Mouse (Mus musculus): ENCODE measurements around the gene E2f1.
A peak's percentile ranks its signal among the peaks of the same experiment; 100 is the strongest.

E2f1 gene

DNA sequence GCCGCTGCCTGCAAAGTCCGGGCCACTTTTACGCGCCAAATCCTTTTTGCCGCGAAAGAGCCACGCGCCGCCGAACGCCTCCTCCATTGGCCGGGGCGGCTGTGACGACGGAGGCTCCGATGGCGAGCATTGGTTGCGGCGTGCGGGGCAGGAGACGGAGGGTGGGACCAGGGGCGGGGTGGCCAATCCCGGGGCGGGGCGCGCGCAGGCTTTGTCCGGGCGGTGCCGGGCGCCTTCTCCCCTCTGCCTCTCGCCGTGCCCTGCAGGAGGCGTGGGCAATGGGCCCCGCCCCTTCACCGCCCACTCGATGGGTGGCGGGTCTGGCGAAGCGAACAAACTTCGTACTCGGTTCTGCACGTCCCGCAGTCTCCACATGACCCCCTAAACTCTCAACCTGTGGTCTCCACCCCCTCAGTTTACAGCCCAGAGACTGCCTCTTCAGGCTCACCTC, at the start of gene E2f1:
Gene E2f1 (minus strand): TSS at position 57 of the 451 bp plus-strand sequence.
- peak; percentile 98 for DNase-seq

DNA sequence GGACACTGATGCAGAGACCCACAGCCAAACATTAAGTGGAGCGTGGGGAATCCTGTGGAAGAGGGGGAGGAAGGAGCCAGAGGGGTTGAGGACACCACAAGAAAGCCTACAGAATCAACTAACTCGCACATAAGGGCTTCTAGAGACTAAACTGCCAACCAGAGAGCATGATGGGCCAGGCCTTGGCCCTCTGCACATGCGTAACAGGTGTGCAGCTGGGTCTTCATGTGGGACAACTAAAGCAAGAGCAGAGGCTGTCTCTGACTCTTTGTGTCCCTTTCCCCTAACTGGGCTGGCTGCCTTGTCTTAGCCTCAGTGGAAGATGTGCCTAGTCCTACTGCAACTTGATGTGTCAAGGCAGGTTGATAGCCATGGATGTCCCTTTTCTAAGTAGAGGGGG, 47.4 kb upstream of the E2f1 start:
- DNase-seq: peak; percentile 69

DNA sequence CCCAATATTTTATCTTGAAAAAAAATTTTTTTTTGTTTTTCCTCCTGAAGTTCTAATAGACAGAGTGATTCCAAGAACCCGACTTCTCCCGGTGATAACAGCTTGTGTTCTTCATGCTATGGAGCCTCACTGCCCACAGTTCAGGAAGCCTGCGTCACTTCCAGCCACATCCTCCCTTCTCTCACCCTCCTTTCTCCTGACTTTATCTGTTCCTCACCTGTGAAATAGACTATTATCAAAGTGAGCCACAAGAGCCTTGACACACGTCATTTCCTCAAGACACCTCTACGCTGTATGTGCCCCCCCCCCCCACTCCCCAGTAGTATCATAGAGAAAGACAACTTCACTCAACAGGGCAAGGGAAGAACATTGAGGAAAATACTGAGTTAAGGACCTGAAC, 46.0 kb upstream of the E2f1 start:
- no peak for DNase-seq

DNA sequence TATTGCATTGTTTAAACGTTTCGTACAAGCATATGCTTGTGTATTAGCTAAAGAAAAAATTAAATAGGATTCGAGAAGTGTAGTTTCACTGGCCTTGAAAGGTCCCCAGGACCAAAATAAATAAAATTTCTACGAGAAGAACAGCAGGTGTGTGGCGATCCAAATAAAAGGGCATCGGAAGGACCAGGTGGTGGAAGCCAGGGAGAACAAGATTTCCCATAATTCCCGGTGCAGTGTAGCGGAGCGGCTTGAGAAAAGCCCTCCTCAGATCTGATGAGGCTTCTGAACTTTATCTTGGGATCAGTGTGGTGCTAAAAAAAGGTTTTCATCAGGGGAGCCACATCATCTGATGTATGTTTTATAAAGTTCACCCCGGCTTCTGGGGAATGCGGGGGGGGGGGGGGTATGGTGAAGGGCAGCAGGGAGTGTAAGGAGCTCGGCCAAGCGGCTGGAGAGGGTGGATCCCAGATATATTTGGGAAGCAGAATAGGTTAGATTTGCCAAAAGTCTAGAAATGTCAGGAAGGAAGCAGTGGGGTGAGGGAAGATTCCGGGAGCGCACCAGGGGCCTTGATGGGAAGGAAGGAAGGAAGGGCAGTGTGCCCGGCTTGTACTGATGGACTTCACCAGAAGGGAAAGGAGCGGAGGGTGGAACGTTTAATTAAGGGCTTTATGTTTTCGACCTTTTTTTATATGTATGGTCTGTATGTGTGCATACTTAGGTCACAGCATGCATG, 45.3 kb upstream of the E2f1 start:
- no peak for DNase-seq

DNA sequence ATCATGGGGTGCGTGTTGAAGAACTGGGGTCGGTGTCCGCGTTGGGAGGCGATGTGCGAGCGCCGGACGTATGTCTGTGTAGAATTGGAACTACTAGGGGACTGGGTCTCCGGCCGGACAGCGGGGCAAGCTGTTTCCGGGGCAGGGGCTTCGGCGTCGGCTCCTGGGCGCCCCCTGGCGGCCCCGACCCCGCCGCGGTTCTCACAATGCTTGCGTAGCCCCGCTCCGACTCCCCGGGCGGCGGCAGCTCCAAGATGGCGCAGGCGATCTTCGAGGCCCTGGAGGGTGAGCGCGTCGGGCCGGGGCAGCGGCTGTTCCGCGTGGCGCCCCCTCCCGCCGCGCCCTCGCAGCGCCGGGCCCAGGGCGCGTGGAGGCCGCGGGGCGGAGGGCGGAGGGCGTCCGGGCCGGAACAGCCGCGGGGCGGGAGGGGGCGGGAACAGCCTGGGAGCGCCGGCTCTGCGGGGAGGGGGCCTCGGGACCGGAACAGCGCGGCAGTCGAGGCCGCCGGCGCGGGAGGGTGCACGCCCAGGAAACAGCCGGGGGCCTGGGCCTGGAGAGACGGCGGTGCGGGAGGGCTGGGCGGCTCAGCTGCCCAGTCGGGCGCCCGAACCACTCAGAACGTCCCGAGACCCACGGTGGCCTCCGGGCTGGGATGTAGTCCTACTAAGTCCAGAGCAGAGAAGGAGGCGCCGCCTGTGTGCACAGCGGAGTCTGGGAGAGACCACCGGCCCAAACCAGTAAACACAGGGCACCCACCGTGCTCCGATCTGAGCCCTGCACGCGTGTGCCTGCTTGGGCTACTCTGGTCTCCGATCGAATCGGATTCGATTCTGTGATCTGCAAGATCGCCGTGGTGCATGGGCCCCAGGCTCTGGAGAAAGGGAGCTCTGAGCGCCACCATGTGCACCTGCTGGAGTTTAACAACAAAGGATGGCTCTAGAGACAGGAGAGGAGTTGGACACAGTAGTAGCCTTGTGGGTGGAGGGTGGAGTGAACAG, 43.7 kb upstream of the E2f1 start, which contains the start of the genes Zfp341 and 4930519P11Rik:
Gene Zfp341 (plus strand): TSS at position 180 of the 998 bp plus-strand sequence.
Gene 4930519P11Rik (minus strand): TSS at position 320 of the 998 bp plus-strand sequence.
- DNase-seq: peak; percentile 93

DNA sequence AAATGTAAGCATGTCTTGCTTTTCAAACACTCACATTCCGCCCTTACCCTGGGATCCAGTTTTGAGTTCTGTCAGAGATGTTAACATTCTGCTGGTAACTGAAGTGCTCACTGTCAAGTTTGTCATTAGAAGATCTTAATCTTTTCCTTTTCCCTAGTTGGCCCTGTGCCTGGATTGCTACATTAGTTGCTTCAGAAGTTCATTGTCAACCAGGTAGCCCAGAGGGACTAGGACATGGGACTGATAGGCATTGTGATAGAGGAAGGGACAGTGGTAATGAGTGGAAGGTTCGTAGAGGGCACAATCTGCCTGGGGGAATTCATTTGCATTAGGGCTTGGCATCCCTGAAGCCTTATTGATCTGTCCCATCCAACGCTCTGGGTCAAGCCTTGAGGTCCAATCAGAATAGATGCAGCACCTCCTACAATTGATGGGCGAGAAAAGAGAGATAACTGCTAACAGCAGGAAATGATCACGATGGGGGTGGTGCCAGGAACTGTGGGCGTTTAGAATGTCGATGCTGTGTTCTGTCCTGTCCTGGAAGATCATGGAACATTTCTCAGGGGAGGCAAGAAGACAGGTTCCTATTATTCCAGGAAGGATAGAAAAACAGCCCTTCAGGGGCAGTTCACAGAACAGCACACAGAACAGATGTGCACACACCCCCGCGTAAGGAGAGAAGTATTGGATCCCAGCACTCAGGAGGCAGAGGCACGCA, 39.5 kb upstream of the E2f1 start:
- DNase-seq: no peak

DNA sequence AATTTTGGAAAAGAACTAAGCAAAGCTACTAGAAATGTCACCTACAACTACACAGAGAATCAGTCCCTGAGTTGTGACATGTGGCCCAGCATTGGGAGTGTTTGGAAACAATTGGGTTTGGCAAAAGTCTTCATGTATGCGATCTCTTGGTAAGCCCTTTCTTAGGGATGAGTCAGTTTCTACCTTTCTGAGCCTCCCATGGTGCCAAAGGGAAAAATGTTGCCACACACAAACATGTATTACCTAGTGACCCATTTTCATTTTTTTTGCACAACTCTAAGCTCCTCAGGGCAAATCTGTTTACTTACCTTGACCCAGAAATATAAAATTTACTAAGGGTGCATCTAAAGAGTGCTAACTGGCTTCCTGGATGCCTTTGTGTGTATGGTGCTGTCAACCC, 37.3 kb upstream of the E2f1 start:
- DNase-seq: no peak

DNA sequence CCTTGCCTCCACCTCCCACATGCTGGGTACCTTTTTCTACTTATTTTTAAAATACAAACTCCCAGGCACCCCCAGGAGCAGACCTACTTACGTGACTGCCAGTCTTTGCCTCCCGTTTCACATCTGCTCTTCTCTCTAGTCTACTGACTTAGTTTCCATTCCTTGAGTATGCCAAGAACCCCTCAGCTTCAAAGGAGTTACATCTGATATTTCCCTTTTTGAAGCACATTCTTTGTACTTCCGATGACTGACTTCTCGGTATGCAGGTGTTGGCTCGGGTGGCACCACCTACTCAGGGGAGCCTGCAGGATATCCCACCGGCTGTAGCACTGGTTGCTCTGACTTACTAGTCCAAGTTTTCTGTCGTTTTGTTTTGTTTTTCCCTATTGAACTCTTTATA, 34.5 kb upstream of the E2f1 start:
- peak; percentile 62 for DNase-seq

DNA sequence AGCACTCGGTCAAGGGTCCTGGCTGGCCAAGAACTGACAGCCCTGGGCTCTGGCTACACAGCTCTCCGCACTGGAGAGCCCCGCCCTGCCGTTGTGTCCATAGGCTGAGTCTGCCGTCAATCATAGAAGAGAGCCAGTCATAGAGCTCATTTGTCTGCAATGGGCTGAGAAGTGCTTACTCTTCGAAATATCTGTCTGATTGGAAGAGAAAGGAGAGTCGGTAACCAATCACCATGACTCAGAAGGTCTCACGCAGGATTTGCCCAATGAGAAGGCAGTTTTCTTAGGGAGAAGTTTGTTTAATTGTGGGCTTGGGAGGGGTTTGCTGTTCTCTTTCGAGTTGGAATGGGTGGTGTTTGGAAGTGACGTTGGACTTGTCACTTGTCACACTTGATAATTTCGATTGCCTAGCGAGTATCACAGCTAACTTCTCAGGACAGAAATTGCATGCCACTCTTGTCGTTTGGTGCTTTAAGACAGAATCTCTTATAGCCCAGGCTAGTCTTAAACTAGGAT, 34.0 kb upstream of the E2f1 start, which contains the start of gene Pxmp4:
Gene Pxmp4 (minus strand): TSS at position 71 of the 516 bp plus-strand sequence.
- peak; percentile 98 for DNase-seq

DNA sequence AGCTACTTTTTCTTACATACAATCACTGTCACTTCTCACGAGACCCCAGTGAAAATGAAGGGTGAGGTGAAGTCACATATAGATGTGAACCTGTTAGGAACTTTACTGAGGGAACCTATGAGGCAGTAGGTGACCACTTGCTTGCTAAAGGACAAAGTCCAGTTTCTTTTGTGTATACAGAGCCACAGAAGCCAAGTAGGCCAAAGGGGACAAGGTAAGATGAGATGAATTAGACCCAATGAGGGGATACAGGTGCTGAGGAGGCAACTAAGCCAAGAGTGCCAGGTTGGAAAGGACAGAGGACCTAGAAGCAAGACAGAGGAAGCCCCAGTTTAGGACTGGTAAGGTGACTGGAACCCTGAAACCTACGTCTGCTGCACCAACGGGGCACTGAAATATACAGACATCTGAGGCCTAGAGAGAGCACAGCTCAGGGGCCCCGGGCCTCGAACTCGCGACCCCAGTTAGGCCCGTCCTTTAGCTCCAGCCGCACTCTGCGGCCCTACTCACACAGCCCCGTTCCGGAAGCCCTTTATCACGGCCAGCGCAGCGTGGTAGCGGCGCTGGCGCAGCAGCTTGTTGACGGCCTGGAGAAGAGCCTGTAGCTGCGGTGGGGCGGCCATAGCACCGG, 33.4 kb upstream of the E2f1 start:
- DNase-seq: no peak

DNA sequence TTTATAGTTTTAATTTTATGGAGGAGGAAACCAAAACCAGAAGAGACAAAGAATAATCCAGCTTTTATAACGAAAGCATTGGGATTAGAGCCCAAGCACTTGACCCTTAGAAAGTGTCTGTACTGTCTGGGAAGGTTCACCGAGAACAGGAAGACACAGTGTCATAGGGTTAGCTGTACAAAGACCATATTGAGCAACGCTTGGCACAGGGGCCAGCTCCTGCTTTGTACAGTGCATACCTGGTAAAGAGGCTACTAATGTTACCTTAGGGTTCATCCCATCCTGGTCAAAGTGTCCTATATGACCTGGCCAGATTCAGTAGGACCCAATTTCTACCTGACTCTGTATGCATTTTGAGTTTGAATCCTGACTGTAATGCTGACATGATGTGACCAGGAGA, 31.6 kb upstream of the E2f1 start:
- no peak for DNase-seq

DNA sequence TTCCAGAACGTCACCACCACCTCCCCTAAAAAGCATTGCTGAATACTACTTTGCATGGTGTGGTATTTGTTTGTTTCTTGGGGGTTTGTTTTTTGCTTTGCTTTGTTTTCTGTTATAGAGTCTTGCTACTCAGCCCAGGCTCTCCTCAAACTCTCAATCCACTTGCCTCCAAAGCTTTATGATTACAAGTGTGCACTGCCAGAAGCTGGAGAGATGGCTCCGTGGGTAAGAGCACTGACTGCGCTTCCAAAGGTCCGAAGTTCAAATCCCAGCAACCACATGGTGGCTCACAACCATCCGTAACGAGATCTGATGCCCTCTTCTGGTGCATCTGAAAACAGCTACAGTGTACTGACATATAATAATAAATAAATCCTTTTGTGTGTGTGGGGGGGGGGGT, 30.9 kb upstream of the E2f1 start:
- no peak for DNase-seq

DNA sequence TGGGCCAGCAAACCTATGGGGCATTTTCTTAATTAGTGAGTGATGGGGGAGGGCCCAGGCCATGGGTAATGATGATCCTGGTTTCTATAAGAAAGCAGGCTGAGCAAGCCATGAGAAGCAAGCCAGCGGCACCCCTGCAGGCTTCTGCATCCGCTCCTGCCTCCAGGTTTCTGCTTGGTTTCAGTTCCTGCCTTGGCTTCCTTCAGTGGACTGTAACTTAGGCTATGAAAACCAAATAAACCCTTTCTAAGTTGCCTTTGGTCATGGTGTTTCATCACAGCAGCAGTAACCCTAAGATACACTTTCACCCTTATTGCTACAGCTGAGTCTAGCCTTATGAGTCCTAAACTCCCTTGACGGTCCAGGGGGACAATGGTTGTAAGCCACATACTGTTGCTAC, 27.7 kb upstream of the E2f1 start:
- no peak for DNase-seq

DNA sequence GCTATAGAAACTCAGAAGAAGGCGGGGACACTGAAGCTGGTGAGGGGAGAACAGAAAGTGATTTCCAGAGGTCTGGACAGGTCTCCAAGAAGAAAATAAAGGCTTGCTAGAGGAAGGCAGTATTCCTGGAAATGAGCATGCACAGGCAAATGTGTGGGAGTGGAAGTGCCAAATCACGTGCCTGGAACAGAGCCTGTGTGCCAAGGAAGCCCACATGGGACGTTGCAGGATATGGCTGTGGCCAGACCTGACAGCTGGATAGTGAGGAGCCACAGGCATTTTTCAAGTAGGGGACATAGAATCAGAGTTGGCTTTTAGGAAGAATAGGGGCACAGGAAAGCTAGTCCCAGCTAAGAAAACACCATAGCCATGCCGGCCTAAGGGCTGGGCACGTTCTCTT, 26.1 kb upstream of the E2f1 start:
- DNase-seq: no peak

DNA sequence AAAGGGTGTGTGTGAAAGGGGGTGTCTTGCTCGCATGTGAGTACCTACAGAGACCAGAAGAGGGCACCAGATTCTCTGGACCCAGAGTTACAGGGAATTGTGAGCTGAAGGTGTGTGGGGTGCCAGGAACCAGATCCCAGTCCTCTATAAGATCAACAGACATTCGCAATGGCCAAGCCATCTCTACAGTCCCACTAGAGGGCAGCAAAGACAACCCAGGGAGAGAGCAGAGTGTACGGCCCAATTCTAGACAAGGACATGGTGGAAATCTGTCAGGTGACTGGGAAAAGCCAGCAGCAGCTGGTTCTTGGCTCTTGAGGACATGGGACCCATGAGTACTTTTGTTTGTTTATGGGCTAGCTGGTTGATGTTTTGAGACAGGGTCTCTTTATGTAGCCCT, 23.3 kb upstream of the E2f1 start:
- DNase-seq: peak; percentile 63

DNA sequence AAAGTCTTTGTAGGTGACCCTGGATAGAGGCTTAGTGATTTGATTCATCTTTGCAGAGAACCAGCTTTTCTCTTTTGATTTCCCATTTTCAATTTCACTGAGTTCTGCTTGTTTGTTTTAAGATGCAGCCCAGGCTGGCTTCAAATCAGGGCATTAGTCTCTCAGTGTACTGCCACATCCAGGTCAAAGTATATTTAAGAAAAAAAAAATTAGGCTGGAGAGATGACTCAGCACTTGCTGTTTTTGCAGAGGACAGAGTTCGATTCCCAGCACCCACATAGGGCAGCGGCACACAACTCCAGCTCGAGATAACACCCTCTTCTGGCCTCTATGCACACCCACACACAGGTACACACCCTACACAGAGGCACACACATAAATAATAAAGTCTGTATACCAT, 21.5 kb upstream of the E2f1 start:
- no peak for DNase-seq

DNA sequence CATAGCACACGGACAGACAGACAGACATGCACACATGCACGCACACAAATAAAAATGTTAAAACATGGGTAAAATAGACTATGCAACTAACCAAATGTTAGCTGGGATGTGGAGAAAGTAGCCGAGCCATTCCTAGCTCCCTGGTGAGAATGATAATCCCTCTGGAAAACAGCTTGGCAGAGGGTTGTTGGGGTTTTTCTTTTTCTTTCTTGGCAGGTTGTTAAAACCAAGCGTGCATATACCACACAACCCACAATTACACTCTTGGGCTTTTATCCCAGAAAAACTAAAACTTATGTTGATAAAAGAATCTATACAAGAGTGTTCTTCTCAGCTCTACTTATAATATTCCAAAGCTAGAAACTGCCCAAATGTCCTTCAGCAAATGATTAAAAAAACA, 19.4 kb upstream of the E2f1 start:
- DNase-seq: no peak

DNA sequence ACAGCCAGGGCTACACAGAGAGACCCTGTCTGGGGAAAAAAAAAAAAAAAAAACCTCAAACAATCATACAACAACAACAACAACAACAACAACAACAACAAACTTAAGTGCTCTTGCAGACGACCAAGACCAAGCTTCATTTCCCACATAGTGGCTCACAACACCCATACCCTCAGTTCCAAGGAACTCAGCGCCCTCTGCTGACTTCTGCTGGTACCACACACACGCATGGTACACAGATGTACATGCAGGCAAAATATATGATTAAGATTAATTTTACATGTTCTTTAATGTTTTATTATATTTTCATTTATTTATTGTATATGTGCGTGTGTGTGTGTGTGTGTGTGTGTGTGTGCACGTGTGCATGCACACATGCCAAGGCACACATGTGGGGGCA, 16.7 kb upstream of the E2f1 start:
- DNase-seq: peak; percentile 89

DNA sequence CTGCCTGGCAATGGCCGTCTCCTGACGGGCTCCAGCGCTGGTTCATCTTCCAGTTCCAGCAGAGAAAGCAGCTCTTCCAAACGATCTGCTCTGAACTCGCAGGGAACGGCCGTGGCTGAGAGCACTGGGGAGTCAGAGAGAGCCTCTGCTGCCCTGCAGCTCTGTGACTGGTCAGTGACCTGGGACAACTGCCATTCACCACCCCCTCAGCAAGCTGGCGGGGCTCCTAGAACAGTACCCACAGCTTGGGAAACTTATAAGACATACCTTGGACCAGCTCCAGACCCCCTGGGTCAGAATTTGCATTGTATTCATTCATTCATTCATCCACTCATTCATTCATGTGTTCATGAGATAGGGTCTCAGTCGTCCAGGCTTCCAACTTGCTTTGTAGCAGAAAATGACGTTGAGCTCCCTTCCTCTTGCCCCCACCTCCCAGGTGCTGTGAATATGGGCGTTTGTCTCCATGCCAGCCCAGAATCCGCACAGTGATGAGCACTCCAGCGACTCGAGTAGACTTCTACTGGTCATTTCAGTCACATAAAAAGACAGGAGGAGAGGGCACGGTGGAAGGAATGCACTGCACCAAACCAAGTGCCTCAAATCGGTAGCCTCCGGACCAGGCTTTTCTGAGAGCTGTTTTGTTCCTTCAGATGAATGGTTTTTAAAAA, 15.4 kb upstream of the E2f1 start:
- no peak for DNase-seq

DNA sequence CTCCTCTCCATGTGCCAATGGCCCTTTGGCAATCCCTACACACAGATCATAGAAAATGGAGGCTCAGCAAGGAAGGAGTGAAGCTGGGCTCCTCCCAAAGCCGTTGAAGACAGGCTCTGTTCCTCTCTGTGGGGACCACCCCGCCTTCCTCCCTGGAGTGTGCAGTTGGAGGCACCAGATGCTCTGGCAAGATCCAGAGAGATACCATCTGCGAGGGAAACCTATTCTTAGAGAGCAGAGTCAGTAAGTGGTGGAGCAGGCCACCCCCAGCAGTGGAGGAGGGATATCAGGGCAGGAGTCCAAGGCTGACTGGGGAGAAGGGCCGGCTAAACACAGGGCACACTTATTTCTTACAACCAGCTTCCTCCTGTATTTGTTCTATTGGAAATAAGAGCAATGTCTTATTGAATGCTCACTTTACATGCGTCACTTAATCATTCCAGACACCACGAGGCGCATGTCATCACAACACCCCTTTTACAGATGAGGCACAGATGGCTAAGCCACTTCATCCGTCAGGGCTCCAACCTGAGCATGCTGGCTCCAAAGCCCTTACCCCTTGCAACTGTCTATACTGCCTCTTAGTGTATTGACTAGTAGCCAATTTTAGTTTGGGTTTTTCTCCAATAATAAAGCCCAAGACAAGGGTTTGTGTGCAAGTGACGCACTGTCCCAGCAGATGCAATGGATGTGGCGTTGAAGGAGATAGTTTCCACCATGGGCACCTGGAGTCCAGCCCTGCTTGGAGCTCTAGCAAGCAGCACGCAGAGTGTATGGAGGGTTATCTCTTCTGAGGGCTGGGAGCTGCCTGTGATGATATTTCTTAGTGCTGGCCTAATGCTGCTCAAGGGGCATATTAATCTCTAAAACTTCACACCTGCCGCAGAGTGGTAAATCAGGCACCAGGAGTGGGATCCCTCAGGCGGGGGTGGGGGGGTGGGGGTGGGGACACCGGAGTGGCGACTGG, 14.5 kb upstream of the E2f1 start:
- no peak for DNase-seq
